Mouse (Mus musculus) MEL (cell line): ENCODE data around the gene Ebi3. TPM values are rescaled to one million over a fixed set of nuclear protein-coding genes. Genes with fewer than 3 reads are reported as not detected.

Experiments used
- DNase-seq: peaks from one replicate; pipeline ENCODE4 v3.0.0; 2011; ENCODE audit warnings: low read depth, low spot score
- H3K27ac ChIP-seq: 2 replicates; pipeline ENCODE4 v1.5.1; 2012; ENCODE audit warnings: low read depth, mild to moderate bottlenecking, control low read depth, low read length, moderate library complexity; ENCODE audit not compliant: control insufficient read depth
- H3K27me3 ChIP-seq, 2 experiments: fragments of 150-350 bp in 1 of 2; sonication (generic) in 1 of 2; 2 replicates each; pipeline ENCODE4 v1.6.1; 2012; ENCODE audit warnings: low read length in 2 of 2, mild to moderate bottlenecking in 2 of 2, improper control_type of control experiment in 1 of 2, moderate library complexity in 1 of 2; ENCODE audit not compliant: insufficient read depth in 2 of 2, control insufficient read depth in 1 of 2
- H3K36me3 ChIP-seq, 2 experiments: 2 replicates each; pipeline ENCODE4 v1.6.1; 2012 to 2014; ENCODE audit warnings: low read length in 2 of 2, improper control_type of control experiment in 1 of 2, inconsistent platforms in 1 of 2, mild to moderate bottlenecking in 1 of 2; ENCODE audit not compliant: insufficient read depth in 2 of 2, control insufficient read depth in 1 of 2
- H3K4me1 ChIP-seq, 2 experiments: fragments of 150-350 bp in 1 of 2; sonication (generic) in 1 of 2; 2 replicates each; pipeline ENCODE4 v1.6.1; 2012; ENCODE audit warnings: low read length in 2 of 2, improper control_type of control experiment in 1 of 2, mild to moderate bottlenecking in 1 of 2; ENCODE audit not compliant: insufficient read depth in 2 of 2, control insufficient read depth in 1 of 2
- H3K4me3 ChIP-seq, 2 experiments: fragments of 150-350 bp in 1 of 2; sonication (generic) in 1 of 2; 2 replicates each; pipeline ENCODE4 v1.5.1; 2012; ENCODE audit warnings: low read depth in 2 of 2, low read length in 2 of 2, mild to moderate bottlenecking in 2 of 2, moderate library complexity in 2 of 2, control low read depth in 1 of 2, improper control_type of control experiment in 1 of 2; ENCODE audit not compliant: control insufficient read depth in 1 of 2, insufficient read depth in 1 of 2
- H3K79me2 ChIP-seq: 2 replicates; pipeline ENCODE4 v1.6.1; 2012; ENCODE audit warnings: mild to moderate bottlenecking, low read length, moderate library complexity; ENCODE audit not compliant: control insufficient read depth, poor library complexity, insufficient read depth
- H3K9ac ChIP-seq: 2 replicates; pipeline ENCODE4 v1.6.1; 2012; ENCODE audit warnings: low read depth, mild to moderate bottlenecking, control low read depth, low read length, moderate library complexity; ENCODE audit not compliant: control insufficient read depth, poor library complexity, severe bottlenecking
- H3K9me3 ChIP-seq: fragments of 150-350 bp; sonication (generic); replicated peaks from 2 replicates; pipeline ENCODE4 v1.6.1; 2012; ENCODE audit warnings: mild to moderate bottlenecking, low read length, improper control_type of control experiment, moderate library complexity; ENCODE audit not compliant: insufficient read depth
- CHD1 ChIP-seq: IDR thresholded peaks from 2 replicates; pipeline ENCODE4 v1.6.1; 2012; ENCODE audit warnings: low read depth, mild to moderate bottlenecking, inconsistent platforms, low read length, improper control_type of control experiment
- CTCF ChIP-seq, 3 experiments: IDR thresholded peaks in 2 of 3; conservative IDR thresholded peaks in 1 of 3; 2 replicates each; pipeline ENCODE4 v1.5.1; 2011 to 2012; ENCODE audit warnings: low read length in 3 of 3, low read depth in 2 of 3, mild to moderate bottlenecking in 2 of 3, improper control_type of control experiment in 1 of 3, inconsistent platforms in 1 of 3, mixed read lengths in 1 of 3, moderate library complexity in 1 of 3; ENCODE audit not compliant: control insufficient read depth in 1 of 3, insufficient read depth in 1 of 3, poor library complexity in 1 of 3, severe bottlenecking in 1 of 3
- E2F4 ChIP-seq: IDR thresholded peaks from 2 replicates; pipeline ENCODE4 v1.6.1; 2011; ENCODE audit warnings: low read depth, low read length, improper control_type of control experiment, borderline replicate concordance
- GABPA ChIP-seq: IDR thresholded peaks from 2 replicates; pipeline ENCODE4 v1.6.1; 2012; ENCODE audit warnings: low read depth, mild to moderate bottlenecking, inconsistent platforms, low read length, improper control_type of control experiment, moderate library complexity
- GATA1 ChIP-seq: IDR thresholded peaks from 2 replicates; pipeline ENCODE4 v1.6.1; 2011; ENCODE audit warnings: low read depth, low read length, improper control_type of control experiment
- HCFC1 ChIP-seq: IDR thresholded peaks from 2 replicates; pipeline ENCODE4 v1.6.1; 2012; ENCODE audit warnings: low read depth, mild to moderate bottlenecking, inconsistent platforms, low read length, improper control_type of control experiment, moderate library complexity
- JUND ChIP-seq: IDR thresholded peaks from 2 replicates; pipeline ENCODE4 v1.6.1; 2011; ENCODE audit warnings: low read depth, mild to moderate bottlenecking, improper control_type of control experiment, low read length
- MAFK ChIP-seq: IDR thresholded peaks from 2 replicates; pipeline ENCODE4 v1.6.1; 2011; ENCODE audit warnings: low read depth, mild to moderate bottlenecking, low read length, improper control_type of control experiment, borderline replicate concordance
- MAX ChIP-seq: IDR thresholded peaks from 2 replicates; pipeline ENCODE4 v1.6.1; 2011; ENCODE audit warnings: low read length, improper control_type of control experiment
- MEF2A ChIP-seq: IDR thresholded peaks from 2 replicates; pipeline ENCODE4 v1.6.1; 2014; ENCODE audit warnings: low read depth, mild to moderate bottlenecking, inconsistent platforms, low read length, improper control_type of control experiment; ENCODE audit not compliant: poor library complexity, insufficient replicate concordance, severe bottlenecking; ENCODE audit errors: extremely low read depth
- MXI1 ChIP-seq: IDR thresholded peaks from 2 replicates; pipeline ENCODE4 v1.6.1; 2011; ENCODE audit warnings: mild to moderate bottlenecking, low read depth, low read length, improper control_type of control experiment
- MYB ChIP-seq: IDR thresholded peaks from 2 replicates; pipeline ENCODE4 v1.6.1; 2011; ENCODE audit warnings: mild to moderate bottlenecking, low read depth, low read length, improper control_type of control experiment
- MYC ChIP-seq: IDR thresholded peaks from 2 replicates; pipeline ENCODE4 v1.6.1; 2011; ENCODE audit warnings: low read depth, mild to moderate bottlenecking, low read length, improper control_type of control experiment, moderate library complexity
- NELFE ChIP-seq: IDR thresholded peaks from 2 replicates; pipeline ENCODE4 v1.6.1; 2011; ENCODE audit warnings: low read depth, low read length, improper control_type of control experiment
- NRF1 ChIP-seq: IDR thresholded peaks from 2 replicates; pipeline ENCODE4 v1.6.1; 2014; ENCODE audit warnings: low read depth, mild to moderate bottlenecking, inconsistent platforms, low read length, improper control_type of control experiment, moderate library complexity; ENCODE audit not compliant: poor library complexity, insufficient read depth, severe bottlenecking
- POLR2AphosphoS5 ChIP-seq: IDR thresholded peaks from 2 replicates; pipeline ENCODE4 v1.6.1; 2012; ENCODE audit warnings: low read depth, borderline replicate concordance, mild to moderate bottlenecking, inconsistent platforms, low read length, moderate library complexity, mixed read lengths
- RCOR1 ChIP-seq: IDR thresholded peaks from 2 replicates; pipeline ENCODE4 v1.6.1; 2012; ENCODE audit warnings: low read depth, mild to moderate bottlenecking, inconsistent platforms, low read length, improper control_type of control experiment
- SMC3 ChIP-seq: IDR thresholded peaks from 2 replicates; pipeline ENCODE4 v1.6.1; 2011; ENCODE audit warnings: low read depth, low read length, improper control_type of control experiment
- TAL1 ChIP-seq: IDR thresholded peaks from 2 replicates; pipeline ENCODE4 v1.6.1; 2012; ENCODE audit warnings: mild to moderate bottlenecking, inconsistent platforms, low read length, moderate library complexity, mixed read lengths
- TCF12 ChIP-seq: IDR thresholded peaks from 2 replicates; pipeline ENCODE4 v1.6.1; 2014; ENCODE audit warnings: low read depth, mild to moderate bottlenecking, inconsistent platforms, low read length, improper control_type of control experiment, moderate library complexity
- UBTF ChIP-seq: IDR thresholded peaks from 2 replicates; pipeline ENCODE4 v1.6.1; 2012; ENCODE audit warnings: low read depth, mild to moderate bottlenecking, inconsistent platforms, low read length, improper control_type of control experiment, moderate library complexity, borderline replicate concordance; ENCODE audit not compliant: insufficient read depth
- USF2 ChIP-seq, 2 experiments: IDR thresholded peaks; 2 replicates each; pipeline ENCODE4 v1.6.1; 2011 to 2012; ENCODE audit warnings: improper control_type of control experiment in 2 of 2, low read length in 2 of 2, borderline replicate concordance in 1 of 2, inconsistent platforms in 1 of 2, low read depth in 1 of 2, mild to moderate bottlenecking in 1 of 2; ENCODE audit not compliant: insufficient read depth in 1 of 2
- polyA plus RNA-seq, 2 experiments: library from polyadenylated mRNA; stranded (reverse) in 1 of 2; unstranded in 1 of 2; fragments of >175 nt in 1 of 2; fragments of >200 nt in 1 of 2; gene quantifications; 2 replicates each; pipeline versions ENCODE4 v1.2.1 to v1.2.4; 2012; ENCODE audit warnings: low replicate concordance in 2 of 2, low read depth in 1 of 2; ENCODE audit not compliant: insufficient read length in 2 of 2, insufficient read depth in 1 of 2, missing spikeins in 1 of 2
- total RNA-seq: library from RNA; depleted of rRNA; stranded (reverse); fragments of 300-350 nt; gene quantifications from 2 replicates; pipeline ENCODE4 v1.2.3, GENCODE M21; 2012; rRNA removed

Ebi3 gene
- total RNA-seq (0.15 TPM in 1 of 2 replicates, not detected in the other), polyA plus RNA-seq (under 1 TPM in 1 of 2 experiments, not detected in 1; 0.86 TPM)

GRCm38 (mm10) chr17:55952447-55953027, at the start of gene Ebi3:
TSS of gene Ebi3 (plus strand) at chr17:55952640.
- no peak for DNase-seq
- H3K4me3 ChIP-seq, result no peak within 1 kb of the TSS

GRCm38 (mm10) chr17:55903087-55903486, 49.4 kb upstream of the Ebi3 start:
- no peak overlapping the region for H3K4me3 ChIP-seq
- H3K36me3 ChIP-seq, result no peaks in the 10 kb centered on the region
- no peaks in the 10 kb centered on the region; a peak in 1 of 4 replicates for H3K4me1 ChIP-seq
- DNase-seq, result peak; percentile 14
- H3K9ac ChIP-seq, result no peak overlapping the region
- H3K9me3 ChIP-seq, result no peaks in the 10 kb centered on the region
- H3K27me3 ChIP-seq, result no peaks in the 10 kb centered on the region; a peak in 1 of 4 replicates
- no peaks in the 10 kb centered on the region for H3K79me2 ChIP-seq
- TF ChIP-seq GABPA (no peak), TCF12 (no peak), NRF1 (no peak), NELFE (no peak), MAX (no peak), TAL1 (no peak), GATA1 (no peak), MEF2A (no peak), HCFC1 (no peak)
- H3K27ac ChIP-seq, result no peak overlapping the region

More at GRCm38 (mm10) chr17:55952447-55953027, at the start of gene Ebi3:
- H3K9ac ChIP-seq, result no peak within 1 kb of the TSS
- no peak within 1 kb of the TSS for H3K27ac ChIP-seq
- peaks cover 0 to 2% of the 10 kb centered on the region in 2 experiments for H3K27me3 ChIP-seq
- TF ChIP-seq NRF1, result no peak
- TF ChIP-seq UBTF, result no peak
- TF ChIP-seq MXI1, result no peak
- no peak for TF ChIP-seq POLR2AphosphoS5
- TF ChIP-seq GATA1, result no peak
- TF ChIP-seq MAFK, result no peak
- TF ChIP-seq HCFC1, result no peak
- TF ChIP-seq MYC, result no peak
- no peak for TF ChIP-seq SMC3
- TF ChIP-seq MAX, result no peak
- no peak for TF ChIP-seq MYB
- TF ChIP-seq E2F4, result no peak
- TF ChIP-seq CHD1, result no peak
- no peak for TF ChIP-seq USF2 (IDR thresholded peaks at IDR 0.05; ENCODE audit: borderline replicate concordance in 1 of 2, insufficient read depth in 1 of 2, low read depth in 1 of 2, low read length in 2 of 2)
- no peak for TF ChIP-seq CTCF (IDR thresholded peaks at IDR 0.05 in 2 of 3, conservative IDR thresholded peaks at IDR 0.05 in 1 of 3; ENCODE audit: control insufficient read depth in 1 of 3, insufficient read depth in 1 of 3, low read depth in 2 of 3, low read length in 3 of 3, poor library complexity in 1 of 3, severe bottlenecking in 1 of 3)
- TF ChIP-seq RCOR1, result no peak
- TF ChIP-seq JUND, result no peak
- peaks cover 0 to 3% of the 10 kb centered on the region in 2 experiments; a peak in 2 of 4 replicates for H3K4me1 ChIP-seq
- no peaks in the 10 kb centered on the region for H3K9me3 ChIP-seq
- H3K36me3 ChIP-seq, result no peaks in the 10 kb centered on the region
- no peaks in the 10 kb centered on the region for H3K79me2 ChIP-seq
